In genomic region chrX:168672913-168673524, GRCm38 (mm10) we compare ENCODE assay signal across 8 mouse cellular contexts. TPM values are rescaled to one million over a fixed set of nuclear protein-coding genes. Genes with fewer than 3 reads are reported as not detected.
A peak's percentile ranks its signal among the peaks of the same experiment; 100 is the strongest.
DNase-seq lines count a peak whose midpoint lies in the region; ATAC-seq lines count a peak whose summit lies in the region.

No protein-coding gene starts in this region.

- WGBS in heart, embryonic 15.5 days: 20% methylated on average over 31 of the region's 31 CpGs
- 35% methylated on average over 26 of the region's 31 CpGs for WGBS in forebrain, embryonic 15.5 days
- WGBS in liver, embryonic 11.5 days: 10% methylated on average over 31 of the region's 31 CpGs

- H3K27me3 ChIP-seq in heart, embryonic 15.5 days: no peaks in the 10 kb centered on the region
- H3K27me3 ChIP-seq in forebrain, embryonic 15.5 days: no peaks in the 10 kb centered on the region
- no peaks in the 10 kb centered on the region; the same call in 1 of the 2 replicates for H3K27me3 ChIP-seq in liver, embryonic 11.5 days (replicated peaks; ENCODE audit: control insufficient read depth, insufficient read depth, low read length)

- H3K9me3 ChIP-seq in heart, embryonic 15.5 days (replicated peaks): no peaks in the 10 kb centered on the region
- H3K9me3 ChIP-seq in forebrain, embryonic 15.5 days: no peaks in the 10 kb centered on the region
- no peaks in the 10 kb centered on the region for H3K9me3 ChIP-seq in liver, embryonic 11.5 days (ENCODE audit: control insufficient read depth, low read length)

- 0 out of 2 replicates have a peak, but pooled peaks cover 2% of the 10 kb centered on the region for H3K4me1 ChIP-seq in heart, embryonic 15.5 days (replicated peaks)
- H3K4me1 ChIP-seq in forebrain, embryonic 15.5 days: no peaks in the 10 kb centered on the region
- no peaks in the 10 kb centered on the region for H3K4me1 ChIP-seq in liver, embryonic 11.5 days (replicated peaks; ENCODE audit: control insufficient read depth, insufficient read depth, low read length)

- no peak for ATAC-seq in heart, embryonic 15.5 days (replicated peaks; ENCODE audit: insufficient number of reproducible peaks, insufficient read depth, low FRiP score, low read depth)
- ATAC-seq in forebrain, embryonic 15.5 days (replicated peaks): peak; percentile 17
- ATAC-seq in liver, embryonic 11.5 days (replicated peaks; ENCODE audit: low FRiP score): no peak

- peak overlapping the region; percentile 68 for H3K9ac ChIP-seq in heart, embryonic 15.5 days
- peak overlapping the region; percentile 62 for H3K9ac ChIP-seq in forebrain, embryonic 15.5 days (replicated peaks)
- peak overlapping the region; percentile 74 for H3K9ac ChIP-seq in liver, embryonic 11.5 days (ENCODE audit: low read depth, low read length)

- peak overlapping the region; percentile 86 for H3K4me2 ChIP-seq in heart, embryonic 15.5 days
- H3K4me2 ChIP-seq in forebrain, embryonic 15.5 days (replicated peaks): peak overlapping the region; percentile 75
- peak overlapping the region; percentile 77 for H3K4me2 ChIP-seq in liver, embryonic 11.5 days

- intact Hi-C loops in heart, postnatal 25 days (cut with DNase I): no loop called here

- no peaks in the 10 kb centered on the region; the same call in 1 of the 2 replicates for H3K36me3 ChIP-seq in heart, embryonic 15.5 days
- no peaks in the 10 kb centered on the region; the same call in 1 of the 2 replicates for H3K36me3 ChIP-seq in forebrain, embryonic 15.5 days
- no peaks in the 10 kb centered on the region for H3K36me3 ChIP-seq in liver, embryonic 11.5 days (ENCODE audit: control insufficient read depth, insufficient read depth, low read length)

- H3K27ac ChIP-seq in heart, embryonic 15.5 days: peak overlapping the region; percentile 99
- peak overlapping the region; percentile 92 for H3K27ac ChIP-seq in forebrain, embryonic 15.5 days (replicated peaks)
- peak overlapping the region; percentile 96 for H3K27ac ChIP-seq in liver, embryonic 11.5 days (ENCODE audit: low read depth, low read length)

- no peak for DNase-seq in heart, postnatal 25 days (ENCODE audit: low spot score)
- peak; percentile 80 for DNase-seq in urinary bladder, postnatal 14 days (ENCODE audit: low spot score)
- no peak for DNase-seq in urinary bladder, adult 2 months (ENCODE audit: low spot score)
- no peak for DNase-seq in liver, embryonic 11.5 days (ENCODE audit: low spot score)
- DNase-seq in right cerebral cortex, postnatal 36 days (ENCODE audit: low spot score in 2 of 2): peak; percentile 77 to 81
- DNase-seq in frontal cortex, postnatal 25 days (ENCODE audit: low spot score in 2 of 2): no peak

- H3K4me3 ChIP-seq in heart, embryonic 15.5 days: peak overlapping the region; percentile 68
- peak overlapping the region; percentile 64 for H3K4me3 ChIP-seq in forebrain, embryonic 15.5 days
- peak overlapping the region; percentile 63 for H3K4me3 ChIP-seq in liver, embryonic 11.5 days (ENCODE audit: low read depth, low read length)

RNA-seq across cellular contexts. Expression of gene Msl3, which starts 0.7 kb away (rescaled TPM):
- 34.6 and 36.3 TPM in 2 replicates for polyA plus RNA-seq in heart, embryonic 15.5 days (2015; fragmentation: Nextera tagmentation; extraction: Ambion mirVana)
- total RNA-seq in heart, postnatal 25 days (2021): 10 to 100 TPM; 47.5 to 48.7 TPM
- 36.7 and 37.9 TPM in 2 replicates for polyA plus RNA-seq in urinary bladder, adult 2 months (2012; rRNA removed)
- polyA plus RNA-seq in forebrain, embryonic 15.5 days (2015; fragmentation: Nextera tagmentation; extraction: Ambion mirVana): 21.0 and 22.1 TPM in 2 replicates
- polyA plus RNA-seq in liver, embryonic 11.5 days (2014; fragmentation: Nextera tagmentation; extraction: Ambion mirVana): 35.5 and 38.2 TPM in 2 replicates

Comparison
In these comparisons a context has a peak if more than half of its experiments do, and no peak if none do; other contexts are left out.
1. DNase-seq: peak in urinary bladder, postnatal 14 days (single experiment) and right cerebral cortex, postnatal 36 days (2 of 2); none in heart, postnatal 25 days (single experiment), urinary bladder, adult 2 months (single experiment), liver, embryonic 11.5 days (single experiment) and frontal cortex, postnatal 25 days (0 of 2).
2. Peak in every context shown above with its lines, with median percentiles within 50 percentile points of each other: H3K27ac ChIP-seq, H3K4me2 ChIP-seq, H3K4me3 ChIP-seq and H3K9ac ChIP-seq.